Mouse (Mus musculus): Measurements from ENCODE around the gene Tmcc3. TPM values are rescaled to one million over a fixed set of nuclear protein-coding genes. Genes with fewer than 3 reads are reported as not detected.
A peak's percentile ranks its signal among the peaks of the same experiment; 100 is the strongest.
"Not testable (repeated sequence)": the region's sequence is repeated elsewhere in the genome, so short reads cannot be mapped to it uniquely, and the experiment has no call there.

Gene Tmcc3
- total RNA-seq, 2 experiments from 2014 or later, result 20.2 to 27.2 TPM

GRCm38 (mm10) chr10:94585819-94586218 lies 274.1 kb downstream of the Tmcc3 start:
- TF ChIP-seq CTCF (IDR thresholded peaks at IDR 0.05), result no peak
- no peak overlapping the region for H3K27ac ChIP-seq
- no peak for DNase-seq (ENCODE audit: extremely low spot score in 1 of 2, low spot score in 2 of 2)
- intact Hi-C loops (cut with DNase I), result no loop called here
- no peak overlapping the region for H3K4me3 ChIP-seq

GRCm38 (mm10) chr10:94588976-94589375 lies 277.2 kb downstream of the Tmcc3 start:
- intact Hi-C loops (cut with DNase I), result no loop called here
- no peak for TF ChIP-seq CTCF (IDR thresholded peaks at IDR 0.05)
- no peak overlapping the region for H3K4me3 ChIP-seq
- no peak for DNase-seq (ENCODE audit: extremely low spot score in 1 of 2, low spot score in 2 of 2)
- no peak overlapping the region for H3K27ac ChIP-seq

GRCm38 (mm10) chr10:94595705-94596104 lies 284.0 kb downstream of the Tmcc3 start:
- DNase-seq (ENCODE audit: extremely low spot score in 1 of 2, low spot score in 2 of 2), result peak; percentile 31 to 59
- Histone ChIP-seq H3K27ac (no peak overlapping the region), H3K4me3 (no peak overlapping the region)
- intact Hi-C loops (cut with DNase I), result no loop called here
- TF ChIP-seq CTCF (IDR thresholded peaks at IDR 0.05), result no peak

GRCm38 (mm10) chr10:94599846-94600245 lies 288.1 kb downstream of the Tmcc3 start:
- H3K27ac ChIP-seq; DNase-seq (ENCODE audit: extremely low spot score in 1 of 2, low spot score in 2 of 2); intact Hi-C loops (cut with DNase I); H3K4me3 ChIP-seq: not testable (repeated sequence)

- no peak for TF ChIP-seq CTCF (IDR thresholded peaks at IDR 0.05)
- Histone ChIP-seq H3K4me3 (no peak overlapping the region), H3K27ac (no peak overlapping the region)
- intact Hi-C loops (cut with DNase I), result no loop called here
- no peak for DNase-seq (ENCODE audit: extremely low spot score in 1 of 2, low spot score in 2 of 2)
Observed at GRCm38 (mm10) chr10:94601034-94601433, 289.3 kb downstream of the Tmcc3 start.

GRCm38 (mm10) chr10:94605491-94605890 lies 293.7 kb downstream of the Tmcc3 start:
- no peak for TF ChIP-seq CTCF (IDR thresholded peaks at IDR 0.05)
- no peak for DNase-seq (ENCODE audit: extremely low spot score in 1 of 2, low spot score in 2 of 2)
- intact Hi-C loops (cut with DNase I), result no loop called here
- Histone ChIP-seq H3K4me3 (no peak overlapping the region), H3K27ac (no peak overlapping the region)

- H3K4me3 ChIP-seq, result no peak overlapping the region
- peak; percentile 80 to 81 for DNase-seq (ENCODE audit: extremely low spot score in 1 of 2, low spot score in 2 of 2)
- no peak; the same call in none of the 2 replicates for TF ChIP-seq CTCF (IDR thresholded peaks at IDR 0.05)
- H3K27ac ChIP-seq, result no peak overlapping the region
- intact Hi-C loops (cut with DNase I), result loop anchor here (1.0 kb wide), 2 partner anchors 201 to 399 kb away; no protein-coding TSS in a partner anchor
Observed at GRCm38 (mm10) chr10:94609309-94609777, 297.6 kb downstream of the Tmcc3 start.

GRCm38 (mm10) chr10:94611228-94611968 lies 299.6 kb downstream of the Tmcc3 start:
- intact Hi-C loops (cut with DNase I), result no loop called here
- Histone ChIP-seq H3K27ac (no peak overlapping the region), H3K4me3 (no peak overlapping the region)
- TF ChIP-seq CTCF (IDR thresholded peaks at IDR 0.05), result no peak
- DNase-seq (ENCODE audit: extremely low spot score in 1 of 2, low spot score in 2 of 2), result no peak

GRCm38 (mm10) chr10:94611969-94612440 lies 300.3 kb downstream of the Tmcc3 start:
- Histone ChIP-seq H3K27ac (no peak overlapping the region), H3K4me3 (no peak overlapping the region)
- intact Hi-C loops (cut with DNase I), result no loop called here
- no peak for TF ChIP-seq CTCF (IDR thresholded peaks at IDR 0.05)
- no peak for DNase-seq (ENCODE audit: extremely low spot score in 1 of 2, low spot score in 2 of 2)

- intact Hi-C loops (cut with DNase I), result no loop called here
Observed at GRCm38 (mm10) chr10:94619586-94619985, 307.8 kb downstream of the Tmcc3 start.

GRCm38 (mm10) chr10:94620561-94620960 lies 308.8 kb downstream of the Tmcc3 start:
- H3K4me3 ChIP-seq, result no peak overlapping the region
- no peak overlapping the region for H3K27ac ChIP-seq
- intact Hi-C loops (cut with DNase I), result loop anchor here (5.0 to 10.0 kb wide), 2 partner anchors 67 to 854 kb away; partner anchors contain the start of gene Cep83
- no peak for TF ChIP-seq CTCF (IDR thresholded peaks at IDR 0.05)
- no peak for DNase-seq (ENCODE audit: extremely low spot score in 1 of 2, low spot score in 2 of 2)

More at GRCm38 (mm10) chr10:94619586-94619985, 307.8 kb downstream of the Tmcc3 start:
- no peak for TF ChIP-seq CTCF (IDR thresholded peaks at IDR 0.05)
- no peak for DNase-seq (ENCODE audit: extremely low spot score in 1 of 2, low spot score in 2 of 2)
- H3K4me3 ChIP-seq, result no peak overlapping the region
- no peak overlapping the region for H3K27ac ChIP-seq

GRCm38 (mm10) chr10:94621420-94622225 lies 309.9 kb downstream of the Tmcc3 start:
- TF ChIP-seq CTCF (IDR thresholded peaks at IDR 0.05), result no peak
- DNase-seq (ENCODE audit: extremely low spot score in 1 of 2, low spot score in 2 of 2), result no peak
- H3K4me3 ChIP-seq, result no peak overlapping the region
- H3K27ac ChIP-seq, result no peak overlapping the region
- intact Hi-C loops (cut with DNase I), result loop anchor here (5.0 to 10.0 kb wide), 2 partner anchors 66 to 853 kb away; partner anchors contain the start of gene Cep83
